Mouse (Mus musculus) lung, embryonic 14.5 days (tissue): Measurements from ENCODE around the gene Cyb5r1. TPM values are rescaled to one million over a fixed set of nuclear protein-coding genes. Genes with fewer than 3 reads are reported as not detected.

Source experiments
- ATAC-seq: fragments of 200-750 bp; cut with Nextera tagmentation; 2 replicates; pipeline ENCODE4 v1.8.0; 2017; ENCODE audit warnings: mild to moderate bottlenecking, moderate TSS enrichment, moderate library complexity; ENCODE audit not compliant: insufficient read depth
- DNase-seq: peaks from one replicate; pipeline ENCODE4 v3.0.0-alpha.2; 2015
- H3K27ac ChIP-seq: fragments of 300-500 bp; sonication (generic); 2 replicates; pipeline ENCODE4 v1.5.1; 2014; ENCODE audit warnings: low read depth, mild to moderate bottlenecking, moderate library complexity
- H3K27me3 ChIP-seq: fragments of 300-500 bp; sonication (generic); 2 replicates; pipeline ENCODE4 v1.6.1; 2014; ENCODE audit warnings: low read length, control low read depth; ENCODE audit not compliant: insufficient read depth
- H3K36me3 ChIP-seq: fragments of 300-500 bp; sonication (generic); 2 replicates; pipeline ENCODE4 v1.6.1; 2014; ENCODE audit warnings: control low read depth; ENCODE audit not compliant: insufficient read depth
- H3K4me1 ChIP-seq: fragments of 300-500 bp; sonication (generic); 2 replicates; pipeline ENCODE4 v1.6.1; 2014; ENCODE audit warnings: antibody characterized with exemption, control low read depth; ENCODE audit not compliant: insufficient read depth
- H3K4me2 ChIP-seq: fragments of 300-500 bp; sonication (generic); 2 replicates; pipeline ENCODE4 v1.6.1; 2014; ENCODE audit warnings: mild to moderate bottlenecking
- H3K4me3 ChIP-seq: fragments of 300-500 bp; sonication (generic); 2 replicates; pipeline ENCODE4 v1.5.1; 2014; ENCODE audit warnings: low read depth, low read length
- H3K9ac ChIP-seq: fragments of 300-500 bp; sonication (generic); 2 replicates; pipeline ENCODE4 v1.6.1; 2014
- H3K9me3 ChIP-seq: fragments of 300-500 bp; sonication (generic); 2 replicates; pipeline ENCODE4 v1.6.1; 2016; ENCODE audit warnings: low read depth, low read length, control low read depth
- CTCF ChIP-seq: IDR thresholded peaks from 2 replicates; pipeline ENCODE4 v1.5.1; 2016; ENCODE audit warnings: antibody characterized with exemption, low read depth
- WGBS: fragments of 180-500 bp; shearing (Covaris S2); extraction: QIAGEN DNeasy Blood & Tissue Kit; methylation state at CpG from one replicate; pipeline ENCODE4 v1.1.7; 2014; 5-methylcytosine and 5-hydroxymethylcytosine counted together
- polyA plus RNA-seq: library from polyadenylated mRNA; unstranded; fragments of >200 nt; fragmentation: Nextera tagmentation; extraction: Ambion mirVana; gene quantifications from 2 replicates; pipeline ENCODE4 v1.2.1, GENCODE M21; 2014

The Cyb5r1 gene
- polyA plus RNA-seq, 1 experiment from 2014 or later, result 37.8 TPM

DNA sequence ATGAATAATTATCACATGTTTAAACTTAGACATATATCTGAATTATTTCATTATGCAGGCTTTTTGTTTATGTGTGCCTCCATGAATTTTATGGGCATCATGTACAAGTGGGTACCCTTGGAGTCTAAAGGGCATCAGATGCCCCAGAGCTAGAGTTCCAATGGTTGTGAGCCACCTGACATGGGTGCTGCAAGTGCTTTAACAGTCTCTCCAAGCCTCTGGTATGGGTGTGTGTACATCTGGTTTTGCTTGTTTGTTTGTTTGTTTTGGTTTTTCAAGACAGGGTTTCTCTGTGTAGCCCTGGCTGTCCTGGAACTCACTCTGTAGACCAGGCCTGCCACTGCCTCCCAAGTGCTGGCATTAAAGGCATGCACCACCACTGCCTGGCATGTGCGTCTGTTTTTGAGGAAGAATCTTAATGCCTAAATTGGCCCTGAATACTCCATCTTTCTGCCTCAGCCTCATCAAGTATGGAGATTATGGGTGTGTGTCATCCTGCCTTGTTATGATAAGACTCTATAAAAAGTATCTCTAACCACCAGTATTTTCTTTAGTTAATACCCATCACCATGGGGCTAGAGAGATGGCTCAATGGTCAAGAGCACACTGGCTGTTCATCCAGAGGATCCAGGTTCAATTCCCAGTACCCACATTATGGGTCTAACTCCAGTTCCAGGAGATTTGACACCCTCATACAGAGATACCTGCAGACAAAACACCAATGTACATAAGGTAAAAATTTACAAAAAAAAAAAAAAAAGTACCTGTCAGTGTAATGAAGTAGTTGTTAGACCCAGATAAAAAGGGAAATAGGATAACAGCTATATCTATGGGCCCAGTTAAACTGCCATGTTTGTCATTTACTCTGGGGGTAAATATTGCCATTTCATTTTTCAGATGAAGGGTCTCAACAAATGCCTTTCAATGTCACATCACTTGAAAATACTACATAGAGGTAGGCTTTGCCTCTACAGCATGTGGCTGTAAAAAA lies 55.2 kb downstream of the Cyb5r1 start:
- peaks cover 59% of the 10 kb centered on the region for H3K36me3 ChIP-seq
- H3K4me2 ChIP-seq, result no peak overlapping the region
- H3K9ac ChIP-seq, result no peak overlapping the region
- H3K4me3 ChIP-seq, result no peak overlapping the region
- no peaks in the 10 kb centered on the region for H3K27me3 ChIP-seq
- H3K9me3 ChIP-seq, result no peaks in the 10 kb centered on the region
- 91% methylated on average over 1 of the region's 1 CpGs for WGBS
- H3K27ac ChIP-seq, result no peak overlapping the region
- no peak for TF ChIP-seq CTCF
- ATAC-seq (no peak), DNase-seq (no peak)
- H3K4me1 ChIP-seq, result 0 out of 2 replicates have a peak, but pooled peaks cover 4% of the 10 kb centered on the region

Other genes starting within 250 kb of the Cyb5r1 start
- gene Chil1, start 223.4 kb upstream of the Cyb5r1 start, polyA plus RNA-seq, result 0.54 TPM in 1 of 2 replicates, not detected in the other
- gene Mybph, start 212.1 kb upstream of the Cyb5r1 start, polyA plus RNA-seq, result not detected in 2 replicates
- gene Adora1, start 170.1 kb upstream of the Cyb5r1 start, polyA plus RNA-seq, result 0.30 and 0.92 TPM in 2 replicates
- gene Myog, start 115.6 kb upstream of the Cyb5r1 start, polyA plus RNA-seq, result not detected in 2 replicates
- gene Ppfia4, start 72.6 kb upstream of the Cyb5r1 start, polyA plus RNA-seq, result 2.4 and 2.6 TPM in 2 replicates
- 106 TPM in 2 replicates for gene Tmem183a, start 43.6 kb upstream of the Cyb5r1 start, polyA plus RNA-seq
- gene 4933406M09Rik, start 19.6 kb upstream of the Cyb5r1 start, polyA plus RNA-seq, result not detected in 2 replicates
- gene Adipor1, start 9.8 kb downstream of the Cyb5r1 start, polyA plus RNA-seq, result 83.9 and 86.8 TPM in 2 replicates
- 26.6 and 29.9 TPM in 2 replicates for gene Klhl12, start 50.0 kb downstream of the Cyb5r1 start, polyA plus RNA-seq
- gene Rabif, start 89.1 kb downstream of the Cyb5r1 start, polyA plus RNA-seq, result 38.4 and 39.6 TPM in 2 replicates
- 0.27 TPM in 1 of 2 replicates, not detected in the other for gene Mgat4e, start 144.1 kb downstream of the Cyb5r1 start, polyA plus RNA-seq
- gene Kdm5b, start 154.6 kb downstream of the Cyb5r1 start, polyA plus RNA-seq, result 54.7 and 59.0 TPM in 2 replicates
- 0.58 and 1.0 TPM in 2 replicates for gene Syt2, start 241.1 kb downstream of the Cyb5r1 start, polyA plus RNA-seq